Mouse (Mus musculus): ENCODE data around the gene Zfp109.
A peak's percentile ranks its signal among the peaks of the same experiment; 100 is the strongest.

Gene Zfp109

GRCm38 (mm10) chr7:24207488-24208261, 29.7 kb downstream of the Zfp109 start:
- peak; percentile 79 for DNase-seq (ENCODE audit: low read depth, low spot score)

- DNase-seq (ENCODE audit: low read depth, low spot score) = no peak
Observed at GRCm38 (mm10) chr7:24196961-24197360, 40.4 kb downstream of the Zfp109 start.

- no peak for DNase-seq (ENCODE audit: low read depth, low spot score)
Observed at GRCm38 (mm10) chr7:24193157-24193556, 44.2 kb downstream of the Zfp109 start.

- no peak for DNase-seq (ENCODE audit: low read depth, low spot score)
Observed at GRCm38 (mm10) chr7:24191361-24191760, 46.0 kb downstream of the Zfp109 start.

GRCm38 (mm10) chr7:24189571-24189944, 47.8 kb downstream of the Zfp109 start:
- no peak for DNase-seq (ENCODE audit: low read depth, low spot score)

GRCm38 (mm10) chr7:24188901-24189570, 48.3 kb downstream of the Zfp109 start:
- no peak for DNase-seq (ENCODE audit: low read depth, low spot score)

- DNase-seq (ENCODE audit: low read depth, low spot score) = no peak
Observed at GRCm38 (mm10) chr7:24187611-24188010, 49.7 kb downstream of the Zfp109 start.
